Mouse (Mus musculus): ENCODE measurements around the gene 3110082J24Rik.
A peak's percentile ranks its signal among the peaks of the same experiment; 100 is the strongest.

The 3110082J24Rik gene

GRCm38 (mm10) chr5:30105668-30106300 is at the start of gene 3110082J24Rik:
TSS of gene 3110082J24Rik (minus strand) at chr5:30106086.
- DNase-seq (ENCODE audit: low spot score) = no peak

- no peak for DNase-seq (ENCODE audit: low spot score)
Measured at GRCm38 (mm10) chr5:30155395-30155792, 49.5 kb upstream of the 3110082J24Rik start.

- DNase-seq (ENCODE audit: low spot score) = peak; percentile 63
Measured at GRCm38 (mm10) chr5:30154474-30155394, 48.8 kb upstream of the 3110082J24Rik start, which contains the start of the genes Hadha and Hadhb. TSS of gene Hadha (minus strand) at chr5:30155162. TSS of gene Hadhb (plus strand) at chr5:30155248.

- no peak for DNase-seq (ENCODE audit: low spot score)
Measured at GRCm38 (mm10) chr5:30154013-30154412, 48.1 kb upstream of the 3110082J24Rik start.

GRCm38 (mm10) chr5:30153222-30153621 is 47.3 kb upstream of the 3110082J24Rik start:
- DNase-seq (ENCODE audit: low spot score) = no peak

- DNase-seq (ENCODE audit: low spot score) = no peak
Measured at GRCm38 (mm10) chr5:30152413-30152812, 46.5 kb upstream of the 3110082J24Rik start.

DNA sequence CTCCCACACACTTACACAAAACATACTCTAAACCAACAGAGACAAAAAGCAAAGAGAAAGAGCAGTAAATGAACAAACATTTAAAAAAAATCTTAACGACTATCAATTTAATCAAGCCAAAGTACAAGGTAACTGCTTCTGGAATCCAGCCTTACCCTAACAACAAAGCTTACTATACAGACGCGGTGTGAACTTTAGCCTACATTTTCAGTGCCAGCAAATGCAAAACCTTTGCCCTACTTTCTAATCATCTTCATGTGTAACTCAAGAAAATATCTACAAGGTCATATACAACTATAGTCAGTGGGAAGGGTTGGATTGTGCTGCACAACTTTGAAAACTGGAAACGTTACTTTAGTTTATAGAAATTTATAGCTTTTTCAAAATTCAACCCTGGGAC is 46.1 kb upstream of the 3110082J24Rik start:
- DNase-seq (ENCODE audit: low spot score) = no peak

DNA sequence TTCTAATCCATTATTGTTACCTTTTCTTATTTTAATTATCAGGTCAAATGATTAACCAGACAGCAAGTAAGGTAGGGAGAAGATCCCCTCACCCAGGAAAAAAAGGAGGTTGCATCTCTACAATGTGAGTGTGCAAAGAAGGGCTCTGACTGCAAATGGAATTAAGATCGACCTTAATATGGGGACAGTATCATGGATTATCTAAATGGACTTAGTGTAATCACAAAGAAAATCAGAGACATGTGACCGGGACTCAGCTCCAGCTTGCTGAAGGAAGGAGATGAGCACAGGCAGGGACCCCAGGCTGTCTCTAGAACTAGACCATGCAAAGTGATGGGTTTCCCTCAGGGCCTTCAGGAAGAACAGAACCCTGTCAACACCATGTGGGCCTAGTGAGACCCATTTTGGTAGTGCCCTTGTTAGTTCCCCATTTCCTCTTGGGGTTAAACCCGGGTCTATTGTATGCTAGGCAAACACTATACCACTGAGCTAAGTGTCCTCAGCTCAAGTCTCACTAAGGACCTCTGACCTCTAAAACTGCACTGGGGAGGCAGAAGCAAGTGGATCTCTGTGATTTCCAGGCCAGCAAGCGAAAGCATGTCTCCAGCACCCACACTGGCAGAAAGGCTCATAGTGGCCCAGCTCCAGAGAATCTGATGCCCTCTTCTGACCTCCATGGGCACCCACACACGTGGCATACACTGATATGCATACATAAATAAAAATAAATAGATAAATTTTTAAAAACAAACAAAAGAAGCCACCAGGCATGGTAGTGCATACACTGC is 42.4 kb upstream of the 3110082J24Rik start:
- DNase-seq (ENCODE audit: low spot score) = no peak

GRCm38 (mm10) chr5:30146526-30146925 is 40.6 kb upstream of the 3110082J24Rik start:
- no peak for DNase-seq (ENCODE audit: low spot score)

- no peak for DNase-seq (ENCODE audit: low spot score)
Measured at GRCm38 (mm10) chr5:30138193-30138592, 32.3 kb upstream of the 3110082J24Rik start.

DNA sequence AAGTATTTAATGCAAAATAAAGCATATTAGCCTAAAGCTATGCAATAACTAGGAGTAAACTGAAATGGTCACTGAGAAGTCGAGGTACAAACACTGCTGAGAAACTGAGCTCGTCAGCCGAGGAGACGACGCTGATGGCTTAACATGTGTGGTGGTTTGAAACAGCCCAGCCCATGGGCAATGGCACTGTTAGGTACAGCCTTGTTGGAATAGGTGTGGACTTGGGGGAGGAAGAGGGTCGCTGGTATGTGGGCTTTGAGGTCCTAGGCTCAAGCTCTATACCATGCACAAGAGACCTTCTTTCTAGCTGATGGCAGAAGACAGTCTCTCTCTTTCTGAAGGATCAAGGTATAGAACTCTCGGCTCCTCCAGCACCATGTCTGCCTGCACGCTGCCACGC is 31.4 kb upstream of the 3110082J24Rik start:
- DNase-seq (ENCODE audit: low spot score) = no peak

DNA sequence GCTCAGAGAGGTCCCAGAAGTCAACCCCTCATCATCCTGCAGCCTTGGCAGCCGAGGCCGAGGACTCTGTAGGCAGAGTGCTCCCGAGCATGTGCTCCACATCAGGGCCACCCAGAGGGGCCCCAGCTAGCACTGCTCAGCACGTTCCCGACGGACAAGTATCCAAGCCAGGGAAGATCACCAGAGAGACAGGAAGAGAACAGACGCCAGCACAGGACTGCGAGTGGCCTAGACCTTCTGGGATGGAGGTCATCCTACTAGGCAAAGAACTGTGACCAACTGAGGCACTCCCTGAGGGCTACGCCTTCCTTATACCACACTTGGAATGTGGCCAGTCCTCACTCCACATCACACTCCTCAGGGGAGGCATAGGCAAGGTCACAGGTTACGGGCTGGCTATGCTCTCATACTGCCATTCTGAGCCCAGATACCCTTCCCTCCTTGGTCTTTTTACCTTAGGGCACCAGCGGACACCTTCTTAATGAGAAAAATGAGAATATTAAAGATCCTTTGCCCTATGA is 29.9 kb upstream of the 3110082J24Rik start:
- no peak for DNase-seq (ENCODE audit: low spot score)

- DNase-seq (ENCODE audit: low spot score) = no peak
Measured at GRCm38 (mm10) chr5:30132173-30132572, 26.3 kb upstream of the 3110082J24Rik start.

DNA sequence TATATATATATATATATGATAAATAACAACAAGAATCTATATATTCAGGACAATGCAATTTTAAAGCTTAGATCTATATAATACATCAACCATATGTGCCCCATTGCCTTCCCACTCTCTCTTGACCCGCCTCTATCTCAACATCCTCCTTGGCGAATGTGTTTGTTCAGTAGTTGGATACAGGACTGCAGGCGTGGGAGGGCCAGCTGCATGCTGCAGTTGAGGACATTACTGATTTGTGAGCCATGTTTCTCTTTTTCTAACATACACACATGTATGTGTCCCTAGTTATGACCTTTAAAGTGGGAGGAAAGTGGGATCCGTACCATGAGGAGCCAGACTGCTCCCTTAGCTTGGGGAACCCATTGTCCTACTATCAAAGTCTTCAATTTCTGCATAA is 25.4 kb upstream of the 3110082J24Rik start:
- no peak for DNase-seq (ENCODE audit: low spot score)

- DNase-seq (ENCODE audit: low spot score) = no peak
Measured at GRCm38 (mm10) chr5:30128680-30129079, 22.8 kb upstream of the 3110082J24Rik start.

DNA sequence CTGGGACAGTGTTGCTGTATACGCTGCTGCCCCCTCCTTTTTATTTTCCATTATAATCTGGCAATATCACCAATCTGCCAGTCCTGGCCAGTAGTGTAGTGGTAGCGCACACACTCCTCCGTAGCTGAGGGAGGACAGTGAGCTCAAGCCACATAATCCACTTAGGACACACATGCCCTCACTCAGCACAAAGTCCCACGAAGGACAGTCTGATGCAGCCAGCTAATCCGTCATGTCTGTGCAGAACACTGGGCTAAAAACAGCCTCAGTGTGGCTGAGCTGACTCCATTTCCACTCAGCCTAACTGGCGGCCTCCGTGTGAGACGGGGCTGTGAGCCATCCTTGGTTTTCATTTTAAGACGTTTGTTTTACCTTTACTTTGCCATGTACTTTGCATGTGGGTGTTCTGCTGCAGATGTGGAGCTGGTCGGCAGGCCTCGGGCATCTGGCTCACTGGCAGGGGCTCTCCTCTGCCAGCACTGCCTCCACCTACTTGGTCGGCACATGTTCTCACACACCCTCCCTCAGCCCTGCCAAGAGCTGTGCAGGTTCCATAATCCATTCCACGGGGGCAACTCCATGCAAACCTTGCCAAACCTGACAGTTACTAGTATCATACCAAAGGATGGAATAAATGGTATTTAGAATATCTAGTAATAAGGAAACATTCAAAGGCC is 22.2 kb upstream of the 3110082J24Rik start:
- no peak for DNase-seq (ENCODE audit: low spot score)

- DNase-seq (ENCODE audit: low spot score) = no peak
Measured at GRCm38 (mm10) chr5:30126756-30127155, 20.9 kb upstream of the 3110082J24Rik start.

GRCm38 (mm10) chr5:30125587-30125986 is 19.7 kb upstream of the 3110082J24Rik start:
- no peak for DNase-seq (ENCODE audit: low spot score)

- no peak for DNase-seq (ENCODE audit: low spot score)
Measured at GRCm38 (mm10) chr5:30122481-30122880, 16.6 kb upstream of the 3110082J24Rik start.

- DNase-seq (ENCODE audit: low spot score) = no peak
Measured at GRCm38 (mm10) chr5:30120106-30120505, 14.2 kb upstream of the 3110082J24Rik start.

DNA sequence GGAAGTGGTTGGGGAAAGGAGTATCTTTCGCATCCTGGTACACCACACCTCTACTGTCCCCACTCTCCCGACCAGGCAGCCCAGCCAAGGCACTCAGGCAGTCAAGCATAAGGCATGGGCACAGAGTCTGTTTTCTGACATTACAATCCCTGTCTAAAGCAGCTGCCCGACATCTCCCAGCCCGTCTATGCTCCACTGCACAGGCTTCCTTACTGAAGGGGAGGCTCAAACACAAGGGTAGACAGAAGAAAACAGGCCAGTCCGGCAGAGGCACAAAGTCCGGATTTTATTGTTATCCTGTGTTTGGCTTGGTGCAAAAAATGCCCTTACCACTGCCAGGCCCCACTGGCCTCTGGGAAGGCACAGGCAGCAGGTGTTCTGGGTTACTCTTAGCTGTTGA is 13.3 kb upstream of the 3110082J24Rik start:
- DNase-seq (ENCODE audit: low spot score) = no peak

All from urinary bladder, postnatal 10 days (tissue).